In genomic region chr19:43546337-43547117, GRCm38 (mm10) we compare ENCODE assay signal across 8 mouse cellular contexts. TPM values are rescaled to one million over a fixed set of nuclear protein-coding genes. Genes with fewer than 3 reads are reported as not detected.
DNase-seq lines count a peak whose midpoint lies in the region; ATAC-seq lines count a peak whose summit lies in the region.

No protein-coding gene starts in this region.

- 25% methylated on average over 19 of the region's 19 CpGs for WGBS in liver, embryonic 12.5 days (ENCODE audit: insufficient replicate concordance)
- WGBS in forebrain, embryonic 15.5 days = 8% methylated on average over 19 of the region's 19 CpGs
- 6% methylated on average over 19 of the region's 19 CpGs for WGBS in stomach, embryonic 16.5 days

- peaks cover 83% of the 10 kb centered on the region for H3K27me3 ChIP-seq in liver, embryonic 12.5 days (replicated peaks)
- H3K27me3 ChIP-seq in forebrain, embryonic 15.5 days = 0 out of 2 replicates have a peak, but pooled peaks cover 2% of the 10 kb centered on the region
- H3K27me3 ChIP-seq in stomach, embryonic 16.5 days (ENCODE audit: control insufficient read depth, insufficient read depth, low read length) = peaks cover 9% of the 10 kb centered on the region

- no peak for DNase-seq in liver
- DNase-seq in mesoderm, embryonic 11.5 days (ENCODE audit: low read depth, low spot score) = peak; percentile 68
- DNase-seq in urinary bladder, postnatal 25 days (ENCODE audit: low spot score) = no peak
- DNase-seq in thymus, postnatal 10 days (ENCODE audit: low spot score in 2 of 2) = no peak

- 0 out of 2 replicates have a peak overlapping the region, but pooled peaks have one; percentile 6 for H3K4me2 ChIP-seq in liver, embryonic 12.5 days
- peak overlapping the region; percentile 11 for H3K4me2 ChIP-seq in forebrain, embryonic 15.5 days (replicated peaks)
- peak overlapping the region; percentile 18; the same call in 1 of the 2 replicates for H3K4me2 ChIP-seq in stomach, embryonic 16.5 days (ENCODE audit: low read depth, low read length)

- no peaks in the 10 kb centered on the region for H3K9me3 ChIP-seq in liver, embryonic 12.5 days (replicated peaks)
- H3K9me3 ChIP-seq in forebrain, embryonic 15.5 days = no peaks in the 10 kb centered on the region
- no peaks in the 10 kb centered on the region for H3K9me3 ChIP-seq in stomach, embryonic 16.5 days (replicated peaks; ENCODE audit: control insufficient read depth, low read length)

- H3K4me1 ChIP-seq in liver, embryonic 12.5 days = no peaks in the 10 kb centered on the region
- H3K4me1 ChIP-seq in forebrain, embryonic 15.5 days = peaks cover 12% of the 10 kb centered on the region
- peaks cover 8% of the 10 kb centered on the region; the same call in 1 of the 2 replicates for H3K4me1 ChIP-seq in stomach, embryonic 16.5 days (ENCODE audit: control insufficient read depth, insufficient read depth, low read length)

- no peaks in the 10 kb centered on the region for H3K36me3 ChIP-seq in liver, embryonic 12.5 days
- H3K36me3 ChIP-seq in forebrain, embryonic 15.5 days = no peaks in the 10 kb centered on the region
- H3K36me3 ChIP-seq in stomach, embryonic 16.5 days (ENCODE audit: control insufficient read depth, insufficient read depth, low read length) = no peaks in the 10 kb centered on the region

- no peak for ATAC-seq in liver, embryonic 12.5 days
- ATAC-seq in forebrain, embryonic 15.5 days (replicated peaks) = no peak
- ATAC-seq in stomach, embryonic 16.5 days (ENCODE audit: insufficient read depth, low FRiP score) = peak; percentile 72
- no peak for ATAC-seq in CD4-positive, CD25-positive, alpha-beta regulatory T cell, adult 4 months

- no peak overlapping the region for H3K4me3 ChIP-seq in liver, embryonic 12.5 days
- H3K4me3 ChIP-seq in forebrain, embryonic 15.5 days = no peak overlapping the region
- no peak overlapping the region for H3K4me3 ChIP-seq in stomach, embryonic 16.5 days (replicated peaks; ENCODE audit: low read length)

- no peak overlapping the region for H3K9ac ChIP-seq in liver, embryonic 12.5 days
- no peak overlapping the region for H3K9ac ChIP-seq in forebrain, embryonic 15.5 days (replicated peaks)
- no peak overlapping the region for H3K9ac ChIP-seq in stomach, embryonic 16.5 days (ENCODE audit: low read length)

- no peak overlapping the region for H3K27ac ChIP-seq in liver, embryonic 12.5 days
- no peak overlapping the region for H3K27ac ChIP-seq in forebrain, embryonic 15.5 days (replicated peaks)
- H3K27ac ChIP-seq in stomach, embryonic 16.5 days (ENCODE audit: low read length) = no peak overlapping the region

RNA-seq across cellular contexts. Expression of gene Got1, which starts 22.1 kb away (rescaled TPM):
- polyA plus RNA-seq in liver, embryonic 12.5 days (2016; fragmentation: Nextera tagmentation; extraction: Ambion mirVana) = 24.0 and 27.6 TPM in 2 replicates
- polyA plus RNA-seq in forebrain, embryonic 15.5 days (2015; fragmentation: Nextera tagmentation; extraction: Ambion mirVana) = 71.3 and 75.6 TPM in 2 replicates
- 34.6 and 42.3 TPM in 2 replicates for polyA plus RNA-seq in stomach, embryonic 16.5 days (2015; fragmentation: Nextera tagmentation; extraction: Ambion mirVana)
- 10 to 100 TPM; 40.4 to 50.6 TPM for polyA plus RNA-seq in CD4-positive, CD25-positive, alpha-beta regulatory T cell, adult 4 months (2017; shearing (Covaris generic))
